Mouse (Mus musculus) lung, postnatal 0 days (tissue): ENCODE measurements around the gene Taf8. TPM values are rescaled to one million over a fixed set of nuclear protein-coding genes. Genes with fewer than 3 reads are reported as not detected.

ENCODE experiments used
- ATAC-seq: fragments of 200-750 bp; cut with Nextera tagmentation; 2 replicates; pipeline ENCODE4 v1.8.0; 2017; ENCODE audit warnings: moderate library complexity
- DNase-seq: peaks from one replicate; pipeline ENCODE4 v3.0.0-alpha.2; 2016; ENCODE audit warnings: low spot score
- H3K27ac ChIP-seq: fragments of 300-500 bp; sonication (generic); 2 replicates; pipeline ENCODE4 v1.5.1; 2014; ENCODE audit warnings: antibody characterized with exemption, mild to moderate bottlenecking, low read length, mixed read lengths
- H3K27me3 ChIP-seq: fragments of 300-500 bp; sonication (generic); replicated peaks from 2 replicates; pipeline ENCODE4 v1.6.1; 2014; ENCODE audit warnings: low read length, mixed read lengths; ENCODE audit not compliant: insufficient read depth
- H3K36me3 ChIP-seq: fragments of 300-500 bp; sonication (generic); 2 replicates; pipeline ENCODE4 v1.6.1; 2014; ENCODE audit warnings: low read length, mixed read lengths; ENCODE audit not compliant: insufficient read depth
- H3K4me1 ChIP-seq: fragments of 300-500 bp; sonication (generic); 2 replicates; pipeline ENCODE4 v1.6.1; 2014; ENCODE audit warnings: antibody characterized with exemption, low read depth, low read length, mixed read lengths; ENCODE audit not compliant: insufficient read depth
- H3K4me2 ChIP-seq: fragments of 300-500 bp; sonication (generic); replicated peaks from 2 replicates; pipeline ENCODE4 v1.6.1; 2014; ENCODE audit warnings: low read depth, mild to moderate bottlenecking, low read length, moderate library complexity, mixed read lengths
- H3K4me3 ChIP-seq: fragments of 300-500 bp; sonication (generic); 2 replicates; pipeline ENCODE4 v1.5.1; 2014; ENCODE audit warnings: low read depth, low read length
- H3K9ac ChIP-seq: fragments of 300-500 bp; sonication (generic); replicated peaks from 2 replicates; pipeline ENCODE4 v1.6.1; 2014; ENCODE audit warnings: low read depth, mild to moderate bottlenecking
- H3K9me3 ChIP-seq: fragments of 300-500 bp; sonication (generic); 2 replicates; pipeline ENCODE4 v1.6.1; 2016; ENCODE audit warnings: low read length, mixed read lengths
- CTCF ChIP-seq: IDR thresholded peaks from 2 replicates; pipeline ENCODE4 v1.5.1; 2016; ENCODE audit warnings: antibody characterized with exemption, mild to moderate bottlenecking
- EP300 ChIP-seq: IDR thresholded peaks from 2 replicates; pipeline ENCODE4 v1.6.1; 2016; ENCODE audit warnings: antibody characterized with exemption, mild to moderate bottlenecking, control low read depth
- WGBS: fragments of 180-500 bp; shearing (Covaris S2); extraction: QIAGEN DNeasy Blood & Tissue Kit; methylation state at CpG from one replicate; pipeline ENCODE4 v1.1.7; 2014; 5-methylcytosine and 5-hydroxymethylcytosine counted together
- polyA plus RNA-seq: library from polyadenylated mRNA; unstranded; fragments of >200 nt; fragmentation: Nextera tagmentation; extraction: Ambion mirVana; gene quantifications from 2 replicates; pipeline ENCODE4 v1.2.1, GENCODE M21; 2015

The Taf8 gene
- polyA plus RNA-seq, 1 experiment from 2014 or later, result 22.4 TPM

DNA sequence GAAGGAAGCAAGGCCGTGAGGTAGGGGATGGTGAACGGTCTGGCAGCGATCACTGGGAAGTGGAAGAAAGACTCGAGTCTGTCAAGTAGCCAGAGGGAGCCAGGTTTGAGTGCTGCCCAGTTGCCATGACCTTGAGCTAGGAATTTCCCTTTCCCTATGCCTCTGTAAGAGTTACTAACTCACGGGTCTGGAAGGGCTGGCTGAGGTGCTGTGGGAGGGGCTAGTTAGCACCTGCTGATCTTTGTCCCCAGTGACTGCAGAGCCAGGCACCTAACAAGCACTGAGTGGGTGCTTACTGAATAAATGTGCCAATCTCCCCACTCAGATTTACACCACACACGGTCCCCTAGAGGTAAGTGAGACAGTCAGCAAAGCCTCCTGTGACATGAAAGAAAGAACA lies 8.4 kb downstream of the Taf8 start:
- no peak for ATAC-seq
- peaks cover 75% of the 10 kb centered on the region for H3K36me3 ChIP-seq
- DNase-seq, result no peak

GRCm38 (mm10) chr17:47492731-47493130 lies 9.4 kb downstream of the Taf8 start:
- no peaks in the 10 kb centered on the region for H3K27me3 ChIP-seq
- ATAC-seq, result no peak
- 67% methylated on average over 6 of the region's 6 CpGs for WGBS
- no peak overlapping the region for H3K9ac ChIP-seq
- H3K4me1 ChIP-seq, result no peaks in the 10 kb centered on the region
- H3K4me2 ChIP-seq, result no peak overlapping the region
- peaks cover 75% of the 10 kb centered on the region for H3K36me3 ChIP-seq
- TF ChIP-seq EP300, result no peak
- 0 out of 2 replicates have a peak, but pooled peaks have one; percentile 8 for TF ChIP-seq CTCF
- H3K4me3 ChIP-seq, result no peak overlapping the region
- no peaks in the 10 kb centered on the region for H3K9me3 ChIP-seq
- no peak for DNase-seq
- H3K27ac ChIP-seq, result no peak overlapping the region

More for the DNA sequence above, 8.4 kb downstream of the Taf8 start:
- no peak overlapping the region for H3K9ac ChIP-seq
- H3K4me2 ChIP-seq, result no peak overlapping the region
- no peaks in the 10 kb centered on the region for H3K9me3 ChIP-seq
- WGBS, result 84% methylated on average over 6 of the region's 6 CpGs
- TF ChIP-seq EP300 (no peak), CTCF (no peak)
- no peak overlapping the region for H3K4me3 ChIP-seq
- no peaks in the 10 kb centered on the region for H3K4me1 ChIP-seq
- no peaks in the 10 kb centered on the region for H3K27me3 ChIP-seq
- no peak overlapping the region for H3K27ac ChIP-seq

- DNase-seq (no peak), ATAC-seq (no peak)
- Histone ChIP-seq H3K4me3 (no peak overlapping the region), H3K4me1 (no peaks in the 10 kb centered on the region), H3K9ac (no peak overlapping the region), H3K4me2 (no peak overlapping the region), H3K9me3 (no peaks in the 10 kb centered on the region), H3K27me3 (no peaks in the 10 kb centered on the region), H3K36me3 (peaks cover 63% of the 10 kb centered on the region), H3K27ac (no peak overlapping the region)
- no peak for TF ChIP-seq EP300
- TF ChIP-seq CTCF, result peak; percentile 28
- WGBS, result 76% methylated on average over 9 of the region's 9 CpGs
These were observed 11.3 kb downstream of the Taf8 start for GRCm38 (mm10) chr17:47490791-47491190.

- WGBS, result 49% methylated on average over 3 of the region's 3 CpGs
These were observed 16.3 kb downstream of the Taf8 start for GRCm38 (mm10) chr17:47485791-47486190.

GRCm38 (mm10) chr17:47484993-47485392 lies 17.1 kb downstream of the Taf8 start:
- DNase-seq, result no peak
- H3K4me2 ChIP-seq, result no peak overlapping the region

More at GRCm38 (mm10) chr17:47485791-47486190, 16.3 kb downstream of the Taf8 start:
- Histone ChIP-seq H3K27me3 (no peaks in the 10 kb centered on the region), H3K4me3 (no peak overlapping the region), H3K4me2 (no peak overlapping the region), H3K36me3 (peaks cover 26% of the 10 kb centered on the region), H3K4me1 (no peaks in the 10 kb centered on the region), H3K9me3 (no peaks in the 10 kb centered on the region), H3K27ac (no peak overlapping the region), H3K9ac (no peak overlapping the region)
- TF ChIP-seq EP300 (no peak), CTCF (no peak)
- ATAC-seq, result no peak
- peak; percentile 41 for DNase-seq

DNA sequence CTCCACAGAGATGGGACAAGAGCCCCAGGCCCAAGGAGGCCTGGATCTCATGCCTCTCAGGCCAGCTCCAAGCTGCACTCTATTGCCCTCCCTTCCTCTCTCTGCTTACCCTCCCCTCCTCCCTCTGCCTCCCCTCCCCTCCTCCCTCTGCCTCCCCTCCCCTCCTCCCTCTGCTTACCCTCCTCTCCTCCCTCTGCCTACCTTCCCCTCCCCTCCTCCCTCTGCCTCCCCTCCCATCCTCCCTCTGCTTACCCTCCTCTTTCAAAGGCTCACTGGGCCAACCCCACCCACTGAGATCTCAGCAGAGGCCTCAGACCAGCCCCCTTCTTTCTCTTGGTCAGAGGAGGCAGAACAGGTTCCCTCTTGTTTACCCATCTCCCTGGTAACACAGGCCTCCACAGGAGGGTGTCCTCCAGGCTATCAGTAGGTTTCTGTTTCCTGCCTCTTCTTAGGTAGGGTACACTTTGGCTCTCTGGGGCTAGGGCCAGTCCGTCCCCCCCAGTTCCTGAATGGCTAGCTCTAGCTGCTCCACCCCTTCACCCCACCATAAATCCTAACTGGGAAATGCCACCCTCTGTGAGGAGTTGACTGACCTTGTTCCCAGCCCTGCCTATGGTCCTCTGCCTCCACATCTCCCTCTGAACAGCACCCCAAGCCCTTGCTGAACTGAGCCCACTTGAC lies 17.7 kb downstream of the Taf8 start:
- Histone ChIP-seq H3K4me2 (no peak overlapping the region), H3K4me3 (no peak overlapping the region), H3K27ac (peak overlapping the region; percentile 49), H3K9ac (no peak overlapping the region), H3K36me3 (peaks cover 13% of the 10 kb centered on the region), H3K9me3 (no peaks in the 10 kb centered on the region), H3K27me3 (no peaks in the 10 kb centered on the region), H3K4me1 (no peaks in the 10 kb centered on the region)
- TF ChIP-seq EP300, result no peak
- no peak for TF ChIP-seq CTCF
- 43% methylated on average over 1 of the region's 1 CpGs for WGBS
- peak; percentile 91 for ATAC-seq
- DNase-seq, result peak; percentile 90

More at GRCm38 (mm10) chr17:47484993-47485392, 17.1 kb downstream of the Taf8 start:
- H3K9me3 ChIP-seq, result no peaks in the 10 kb centered on the region
- peak overlapping the region; percentile 49 for H3K27ac ChIP-seq
- H3K4me3 ChIP-seq, result no peak overlapping the region
- TF ChIP-seq CTCF, result no peak
- no peak for TF ChIP-seq EP300
- H3K4me1 ChIP-seq, result no peaks in the 10 kb centered on the region
- H3K9ac ChIP-seq, result no peak overlapping the region
- no peaks in the 10 kb centered on the region for H3K27me3 ChIP-seq
- WGBS, result 7% methylated on average over 3 of the region's 3 CpGs
- ATAC-seq, result no peak
- H3K36me3 ChIP-seq, result peaks cover 19% of the 10 kb centered on the region
